Mouse (Mus musculus): ENCODE results near the gene Terf2ip. TPM values are rescaled to one million over a fixed set of nuclear protein-coding genes. Genes with fewer than 3 reads are reported as not detected.

The Terf2ip gene
- 16.8 and 20.3 TPM in 2 replicates for total RNA-seq (2017)

GRCm38 (mm10) chr8:112010997-112011815 is at the start of gene Terf2ip, which contains the start of gene Kars:
Terf2ip (plus strand) TSS chr8:112011398.
Kars (minus strand) TSS chr8:112011323.
- peak; percentile 93 to 98 for ATAC-seq (replicated peaks in 1 of 2; ENCODE audit: insufficient read depth in 1 of 2, low FRiP score in 2 of 2, low TSS enrichment in 1 of 2, low read depth in 1 of 2, poor library complexity in 2 of 2, severe bottlenecking in 2 of 2)

DNA sequence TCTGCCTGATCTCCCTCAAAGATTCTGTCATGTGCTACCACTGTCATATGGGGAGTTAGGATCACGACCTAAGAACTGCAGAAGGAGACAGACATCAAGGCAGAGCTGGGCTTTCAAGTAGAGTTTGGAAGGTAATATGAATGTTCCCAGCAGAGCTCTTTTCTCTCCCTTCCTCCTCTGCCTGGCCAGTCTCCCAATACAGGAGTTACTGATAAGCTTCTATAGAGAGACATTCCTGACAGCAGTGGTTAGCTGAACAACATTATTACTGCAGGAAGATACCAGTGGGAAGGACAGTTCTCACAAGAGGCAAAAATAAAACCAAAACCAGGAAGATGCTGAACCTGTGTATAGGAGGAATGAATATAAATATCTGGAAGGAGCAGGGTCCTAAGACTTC is 48.6 kb upstream of the Terf2ip start:
- ATAC-seq (replicated peaks in 1 of 2; ENCODE audit: insufficient read depth in 1 of 2, low FRiP score in 2 of 2, low TSS enrichment in 1 of 2, low read depth in 1 of 2, poor library complexity in 2 of 2, severe bottlenecking in 2 of 2), result no peak

DNA sequence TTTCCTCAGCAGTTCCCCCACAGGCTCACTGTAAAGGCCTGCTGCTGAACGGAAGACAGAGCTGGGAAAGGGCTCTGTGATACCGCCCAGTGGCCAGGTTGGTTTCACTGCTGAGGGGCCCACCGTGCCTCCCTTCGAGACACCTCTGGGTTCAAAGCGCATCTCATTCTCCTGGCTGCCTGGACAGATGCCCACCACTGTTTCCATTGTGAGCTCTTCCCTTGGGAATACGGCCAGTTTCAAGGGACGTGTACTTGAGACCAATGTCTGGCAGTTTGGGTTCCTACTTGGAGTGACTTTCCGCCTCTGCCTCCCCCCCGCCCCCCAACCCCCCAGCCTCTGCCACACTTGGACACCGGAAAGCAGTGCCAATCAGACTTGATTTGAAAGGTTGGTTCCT is 48.1 kb upstream of the Terf2ip start:
- no peak for ATAC-seq (replicated peaks in 1 of 2; ENCODE audit: insufficient read depth in 1 of 2, low FRiP score in 2 of 2, low TSS enrichment in 1 of 2, low read depth in 1 of 2, poor library complexity in 2 of 2, severe bottlenecking in 2 of 2)

- ATAC-seq (replicated peaks in 1 of 2; ENCODE audit: insufficient read depth in 1 of 2, low FRiP score in 2 of 2, low TSS enrichment in 1 of 2, low read depth in 1 of 2, poor library complexity in 2 of 2, severe bottlenecking in 2 of 2), result no peak
Observed at GRCm38 (mm10) chr8:111963546-111963945, 47.7 kb upstream of the Terf2ip start.

DNA sequence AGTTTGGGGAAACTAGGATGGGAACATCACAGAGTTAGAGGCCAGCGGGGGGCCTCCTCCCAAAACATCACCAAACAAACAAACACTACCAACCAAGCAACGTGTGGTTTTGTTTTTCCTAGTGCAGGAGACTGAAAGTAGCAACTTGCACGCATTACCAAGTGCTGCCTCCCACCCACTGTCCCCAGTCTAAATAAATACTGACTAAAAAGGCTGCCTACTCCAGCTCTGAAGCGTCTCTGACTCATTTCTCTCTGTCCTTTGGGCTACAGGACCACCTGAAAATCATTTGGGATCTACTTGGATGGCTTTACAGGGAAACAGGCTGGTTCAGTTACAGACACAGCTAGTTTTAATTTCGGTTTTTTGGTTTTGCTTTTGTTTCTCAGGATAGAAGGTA is 46.8 kb upstream of the Terf2ip start:
- ATAC-seq (replicated peaks in 1 of 2; ENCODE audit: insufficient read depth in 1 of 2, low FRiP score in 2 of 2, low TSS enrichment in 1 of 2, low read depth in 1 of 2, poor library complexity in 2 of 2, severe bottlenecking in 2 of 2), result no peak

DNA sequence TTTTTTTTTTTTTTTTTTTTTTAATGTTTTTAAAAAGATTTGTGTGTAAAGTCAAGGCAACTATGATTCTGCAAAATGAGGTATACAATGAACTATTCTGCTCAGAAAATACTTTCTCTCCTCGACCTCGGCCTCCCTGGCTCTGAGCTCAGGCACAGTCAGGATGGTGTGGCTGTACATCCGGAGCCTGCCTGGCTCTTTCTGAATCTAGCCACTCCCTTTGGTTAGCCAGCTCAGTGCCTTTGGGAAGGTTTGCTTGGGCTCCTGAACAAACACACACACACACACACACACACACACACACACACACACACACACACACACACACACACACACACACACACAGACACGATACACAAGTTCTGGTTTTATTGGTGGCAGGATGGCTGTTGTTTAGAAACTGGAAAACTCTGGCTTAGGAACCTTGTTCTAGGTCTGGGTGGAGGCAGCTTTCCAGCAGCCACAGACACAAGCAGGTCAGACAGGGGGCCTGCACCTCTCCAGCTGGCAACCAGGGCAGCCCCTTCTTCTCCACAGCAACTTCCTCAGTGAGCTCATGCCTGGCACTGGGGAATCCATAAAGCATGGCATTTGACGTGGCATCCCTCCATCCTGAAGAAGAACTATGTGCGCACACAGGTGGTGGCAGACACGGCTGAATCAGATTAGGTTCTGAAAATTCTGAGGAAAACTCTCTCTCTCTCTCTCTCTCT is 46.2 kb upstream of the Terf2ip start:
- ATAC-seq (replicated peaks in 1 of 2; ENCODE audit: insufficient read depth in 1 of 2, low FRiP score in 2 of 2, low TSS enrichment in 1 of 2, low read depth in 1 of 2, poor library complexity in 2 of 2, severe bottlenecking in 2 of 2), result no peak

- ATAC-seq (replicated peaks in 1 of 2; ENCODE audit: insufficient read depth in 1 of 2, low FRiP score in 2 of 2, low TSS enrichment in 1 of 2, low read depth in 1 of 2, poor library complexity in 2 of 2, severe bottlenecking in 2 of 2), result peak; percentile 50 to 60
Observed at GRCm38 (mm10) chr8:111967246-111967870, 43.8 kb upstream of the Terf2ip start.

DNA sequence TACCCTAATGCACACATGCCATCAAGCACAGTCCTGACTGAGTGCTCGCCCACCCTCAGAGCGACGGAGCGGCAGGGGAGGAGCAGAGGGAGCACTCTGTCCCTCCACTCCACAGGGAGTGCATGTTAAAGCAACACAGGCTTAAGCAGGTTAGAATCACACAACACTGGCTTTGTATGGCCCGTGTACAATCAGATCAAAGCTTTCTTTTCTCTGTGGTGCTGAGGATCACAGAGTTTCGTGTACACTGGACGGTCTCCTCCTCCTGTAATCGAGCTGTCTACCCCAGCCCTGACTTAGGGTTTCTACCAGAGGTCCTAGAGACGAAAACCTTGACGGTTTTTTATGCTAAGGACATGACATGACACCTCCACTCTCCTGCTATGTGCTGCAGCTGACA is 42.7 kb upstream of the Terf2ip start:
- ATAC-seq (replicated peaks in 1 of 2; ENCODE audit: insufficient read depth in 1 of 2, low FRiP score in 2 of 2, low TSS enrichment in 1 of 2, low read depth in 1 of 2, poor library complexity in 2 of 2, severe bottlenecking in 2 of 2), result no peak; a peak in 1 of 4 replicates

DNA sequence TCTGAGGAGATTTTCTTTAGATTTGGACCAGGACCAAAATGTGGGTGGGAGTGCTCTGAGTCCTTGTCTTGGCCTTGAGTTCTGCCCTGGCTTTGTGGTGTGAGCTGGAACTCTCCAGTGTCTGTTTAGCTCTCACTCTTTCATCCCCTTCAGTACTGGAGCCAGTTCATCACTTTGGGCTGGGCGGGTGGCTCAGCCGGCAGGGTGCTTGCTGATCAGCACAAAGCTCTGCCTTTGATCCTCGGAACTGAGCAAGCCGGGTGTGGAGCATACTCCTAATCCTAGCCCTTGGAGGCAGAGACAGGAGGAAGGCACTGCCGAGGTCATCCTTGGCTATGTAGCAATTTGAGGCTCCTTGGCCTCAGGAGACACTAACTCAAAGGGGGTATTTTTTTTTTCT is 42.2 kb upstream of the Terf2ip start:
- ATAC-seq (replicated peaks in 1 of 2; ENCODE audit: insufficient read depth in 1 of 2, low FRiP score in 2 of 2, low TSS enrichment in 1 of 2, low read depth in 1 of 2, poor library complexity in 2 of 2, severe bottlenecking in 2 of 2), result no peak

GRCm38 (mm10) chr8:111974138-111974537 is 37.1 kb upstream of the Terf2ip start:
- ATAC-seq (replicated peaks in 1 of 2; ENCODE audit: insufficient read depth in 1 of 2, low FRiP score in 2 of 2, low TSS enrichment in 1 of 2, low read depth in 1 of 2, poor library complexity in 2 of 2, severe bottlenecking in 2 of 2), result no peak

GRCm38 (mm10) chr8:111975706-111976105 is 35.5 kb upstream of the Terf2ip start:
- no peak for ATAC-seq (replicated peaks in 1 of 2; ENCODE audit: insufficient read depth in 1 of 2, low FRiP score in 2 of 2, low TSS enrichment in 1 of 2, low read depth in 1 of 2, poor library complexity in 2 of 2, severe bottlenecking in 2 of 2)

DNA sequence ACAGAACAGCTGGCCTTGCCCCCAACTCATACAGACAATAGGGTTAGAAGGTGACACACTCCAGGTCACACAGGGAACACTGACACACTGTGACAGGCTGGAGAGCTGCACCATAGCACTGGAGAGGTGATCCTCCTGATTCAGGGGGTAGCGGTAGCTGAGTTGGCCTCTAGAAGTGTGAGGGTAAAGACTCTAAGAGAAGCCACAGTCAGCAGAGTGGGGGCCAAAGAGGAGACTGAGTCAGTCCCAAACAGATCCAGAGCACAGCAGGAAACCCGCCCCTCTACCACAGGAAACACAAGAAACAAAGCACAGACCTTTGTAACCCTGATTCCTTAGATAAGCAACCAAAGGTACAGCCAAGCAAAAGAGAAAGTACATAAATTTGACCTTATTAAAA is 34.9 kb upstream of the Terf2ip start:
- peak; percentile 74 to 83 for ATAC-seq (replicated peaks in 1 of 2; ENCODE audit: insufficient read depth in 1 of 2, low FRiP score in 2 of 2, low TSS enrichment in 1 of 2, low read depth in 1 of 2, poor library complexity in 2 of 2, severe bottlenecking in 2 of 2)

DNA sequence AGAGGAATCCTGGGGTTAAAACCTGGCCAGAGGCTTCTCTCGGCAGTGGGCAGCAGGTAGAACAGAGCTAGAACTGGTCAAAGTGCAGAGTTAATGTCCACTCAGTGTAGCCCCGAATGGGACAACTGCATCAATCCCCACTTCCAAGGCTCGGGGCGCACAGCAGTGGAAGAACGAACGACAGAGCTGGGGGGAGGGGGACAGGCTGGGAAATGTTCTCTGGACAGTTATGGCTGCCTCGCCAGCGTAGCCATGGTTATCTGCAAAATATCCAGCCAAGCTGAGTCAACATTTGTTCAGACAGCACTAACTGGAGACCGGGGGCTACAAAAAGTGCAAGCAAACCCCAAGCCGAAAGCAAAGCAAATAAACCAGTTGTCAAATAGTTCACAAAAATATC is 33.1 kb upstream of the Terf2ip start:
- no peak for ATAC-seq (replicated peaks in 1 of 2; ENCODE audit: insufficient read depth in 1 of 2, low FRiP score in 2 of 2, low TSS enrichment in 1 of 2, low read depth in 1 of 2, poor library complexity in 2 of 2, severe bottlenecking in 2 of 2)

DNA sequence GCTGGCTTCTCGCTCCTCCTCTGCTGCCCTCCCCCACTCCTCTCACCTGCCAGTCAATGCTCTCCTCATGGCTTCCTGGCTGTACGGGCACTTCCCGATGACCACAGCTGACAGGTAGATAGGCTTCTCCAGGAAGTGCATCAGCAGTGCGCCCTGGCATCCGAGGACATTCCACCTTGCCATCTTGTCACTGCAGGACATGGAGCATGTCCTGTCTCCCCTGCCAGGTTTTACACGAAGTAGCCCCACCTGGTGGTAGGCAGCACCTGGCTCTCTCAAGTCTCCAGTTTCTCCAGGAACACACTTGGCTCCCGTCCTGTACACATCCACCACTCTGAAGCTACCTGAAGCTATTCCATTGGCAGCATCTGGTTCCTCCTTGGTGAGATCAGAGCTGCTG is 29.1 kb upstream of the Terf2ip start:
- no peak for ATAC-seq (replicated peaks in 1 of 2; ENCODE audit: insufficient read depth in 1 of 2, low FRiP score in 2 of 2, low TSS enrichment in 1 of 2, low read depth in 1 of 2, poor library complexity in 2 of 2, severe bottlenecking in 2 of 2)

DNA sequence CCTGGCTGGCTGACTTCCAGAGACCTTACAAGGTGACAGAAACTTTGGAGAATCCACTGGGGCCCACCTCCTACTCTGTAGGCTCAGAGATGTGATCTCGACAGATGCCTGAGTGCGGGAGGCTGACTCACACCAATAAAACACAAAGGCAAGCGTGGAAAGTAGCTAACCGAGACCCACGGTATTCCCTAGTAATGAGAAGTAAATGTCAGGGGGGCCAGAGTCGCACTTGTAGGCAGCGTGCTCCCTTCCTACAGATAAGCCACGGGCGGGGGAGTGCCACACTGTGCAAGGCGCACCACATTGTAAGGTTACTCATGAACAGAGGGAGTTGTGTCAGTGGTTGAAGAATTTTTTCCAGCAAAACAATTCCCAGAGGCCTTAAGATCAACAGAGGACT is 26.7 kb upstream of the Terf2ip start:
- no peak for ATAC-seq (replicated peaks in 1 of 2; ENCODE audit: insufficient read depth in 1 of 2, low FRiP score in 2 of 2, low TSS enrichment in 1 of 2, low read depth in 1 of 2, poor library complexity in 2 of 2, severe bottlenecking in 2 of 2)

DNA sequence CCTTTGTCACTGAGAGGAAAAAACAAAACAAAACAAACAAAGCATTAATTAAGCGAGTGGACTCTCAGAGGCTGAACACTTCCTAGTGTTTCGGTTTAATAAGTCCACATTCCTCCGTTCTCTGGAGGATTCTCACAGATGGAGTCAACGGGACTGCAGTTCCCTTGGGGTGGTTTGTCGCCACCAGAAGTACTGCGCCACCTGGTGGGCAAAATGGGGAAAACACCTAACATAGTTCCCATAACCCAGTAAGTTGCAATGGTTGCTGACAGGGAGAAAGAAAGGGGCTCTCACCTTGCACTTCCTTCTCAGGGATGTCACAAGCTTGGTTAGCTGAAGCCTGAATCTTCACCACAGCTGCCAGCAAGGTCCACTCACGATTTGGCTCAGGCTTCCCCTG is 21.3 kb upstream of the Terf2ip start:
- peak; percentile 65 to 75 for ATAC-seq (replicated peaks in 1 of 2; ENCODE audit: insufficient read depth in 1 of 2, low FRiP score in 2 of 2, low TSS enrichment in 1 of 2, low read depth in 1 of 2, poor library complexity in 2 of 2, severe bottlenecking in 2 of 2)

DNA sequence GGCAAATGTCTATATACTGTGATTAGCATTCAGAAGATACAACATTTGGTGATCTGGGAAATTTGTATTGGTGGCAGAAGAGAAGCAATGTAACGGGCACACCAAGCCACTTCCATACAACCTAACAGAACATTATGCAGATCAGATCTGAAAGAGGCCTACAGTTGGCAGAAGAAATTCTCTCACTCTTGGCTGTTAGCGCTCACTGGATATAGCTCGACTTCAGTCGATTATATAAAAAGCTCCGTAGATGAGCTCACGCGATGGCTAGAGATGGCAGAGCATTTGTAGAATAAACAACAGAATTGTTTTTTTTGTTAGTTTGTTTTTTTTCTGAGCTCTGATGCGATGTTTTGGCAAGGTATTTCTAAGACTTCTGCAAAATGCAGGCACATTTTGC is 19.9 kb upstream of the Terf2ip start:
- no peak for ATAC-seq (replicated peaks in 1 of 2; ENCODE audit: insufficient read depth in 1 of 2, low FRiP score in 2 of 2, low TSS enrichment in 1 of 2, low read depth in 1 of 2, poor library complexity in 2 of 2, severe bottlenecking in 2 of 2)

DNA sequence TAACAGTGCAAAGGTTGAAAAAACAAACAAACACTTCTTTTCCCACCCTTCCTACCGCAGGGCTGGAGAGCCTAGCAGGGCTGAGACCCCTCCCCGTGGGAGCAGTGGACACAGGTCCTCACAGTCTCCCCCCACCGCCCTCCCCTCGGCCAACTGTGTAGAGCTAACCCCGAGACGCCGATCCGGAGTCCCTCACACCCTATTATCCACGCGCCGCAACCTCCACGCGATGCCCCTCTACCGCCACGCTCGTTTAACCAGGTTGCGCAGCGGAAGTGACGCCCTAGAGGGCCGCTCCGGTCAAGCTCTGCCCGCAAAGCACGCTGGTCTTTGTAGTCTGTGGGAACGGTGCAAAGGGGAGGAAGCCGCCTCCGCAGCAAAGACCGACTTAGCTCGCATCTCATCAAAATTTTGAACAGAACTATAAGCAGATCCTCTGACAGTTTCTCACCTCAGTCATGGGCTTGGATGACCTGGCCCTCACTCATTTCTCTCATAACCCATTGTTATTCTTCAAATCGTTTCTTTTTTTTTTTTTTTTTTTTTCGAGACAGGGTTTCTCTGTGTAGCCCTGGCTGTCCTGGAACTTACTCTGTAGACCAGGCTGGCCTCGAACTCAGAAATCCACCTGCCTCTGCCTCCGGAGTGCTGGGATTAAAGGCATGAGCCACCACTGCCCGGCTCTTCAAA is 19.0 kb upstream of the Terf2ip start, which contains the start of gene Adat1:
TSS of gene Adat1 (minus strand) at position 290 of the 690 bp plus-strand sequence.
- ATAC-seq (replicated peaks in 1 of 2; ENCODE audit: insufficient read depth in 1 of 2, low FRiP score in 2 of 2, low TSS enrichment in 1 of 2, low read depth in 1 of 2, poor library complexity in 2 of 2, severe bottlenecking in 2 of 2), result peak; percentile 97 to 98

All from hematopoietic stem cell, adult 5-6 weeks (primary cell).